Mouse (Mus musculus) T-cell, adult 2 months (primary cell): ENCODE results near the gene Parn.
"Not testable (repeated sequence)": the region's sequence is repeated elsewhere in the genome, so short reads cannot be mapped to it uniquely, and the experiment has no call there.

Experiments used
- DNase-seq: peaks from one replicate; pipeline ENCODE4 v3.0.0; 2022; ENCODE audit warnings: low spot score

Gene Parn

DNA sequence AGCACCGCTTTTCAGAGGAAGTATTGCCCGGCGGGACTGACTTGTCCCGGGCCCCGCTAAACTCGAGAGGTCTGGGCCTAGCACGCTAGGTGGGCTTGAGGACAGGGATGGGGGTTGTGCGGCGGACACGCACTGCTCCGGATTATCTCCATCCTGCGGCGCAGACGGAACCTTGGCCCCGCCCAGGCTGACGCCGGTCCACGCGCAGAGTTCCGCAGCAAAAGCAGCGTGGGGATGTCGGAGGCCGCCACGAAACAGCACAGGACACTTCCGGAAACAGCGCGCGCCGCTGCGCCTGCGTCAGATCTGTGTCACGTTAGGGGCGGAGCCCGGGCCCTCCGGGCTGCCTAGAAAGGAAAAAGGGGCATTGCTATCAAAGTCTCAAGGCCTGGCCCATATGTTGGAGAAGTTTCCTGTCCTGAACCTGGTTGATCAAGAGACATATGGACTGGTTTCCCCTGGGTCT lies at the start of gene Parn:
Gene Parn, minus strand, starts transcription at position 293 of the 466 bp plus-strand sequence.
- peak; percentile 97 for DNase-seq

DNA sequence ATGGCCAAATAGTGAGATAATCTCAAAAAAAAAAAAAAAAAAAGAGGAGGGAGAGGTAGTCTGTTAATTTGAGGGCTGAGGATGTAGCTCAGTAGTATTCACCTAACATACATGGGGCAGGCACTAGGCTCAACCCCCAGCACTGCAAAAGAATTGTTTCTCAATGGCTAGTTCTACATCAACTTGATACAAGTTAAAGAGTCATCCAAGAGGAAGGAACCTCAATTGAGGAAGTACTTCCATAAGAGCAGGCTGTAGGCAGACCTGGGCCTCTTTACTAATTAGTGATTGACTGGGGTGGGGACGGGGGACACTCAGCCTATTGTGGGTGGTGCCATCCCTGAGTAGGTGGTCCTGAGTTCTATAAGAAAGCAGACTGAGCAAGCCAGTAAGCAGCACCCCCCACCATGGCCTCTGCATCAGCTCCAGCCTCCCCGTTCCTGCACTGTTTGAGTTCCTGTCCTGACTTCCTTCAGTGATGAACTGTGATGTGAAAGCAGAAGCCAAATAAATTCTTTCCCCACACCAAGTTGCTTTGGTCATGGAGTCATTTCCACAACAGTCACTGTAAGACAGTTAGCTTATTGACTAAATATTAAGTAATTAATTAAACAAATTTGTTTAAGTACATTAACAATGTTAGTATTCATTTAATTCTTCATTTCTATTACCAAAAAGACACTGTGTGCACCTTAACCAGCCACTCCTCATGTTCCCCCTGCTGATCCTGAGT lies 49.0 kb upstream of the Parn start:
- no peak for DNase-seq

DNA sequence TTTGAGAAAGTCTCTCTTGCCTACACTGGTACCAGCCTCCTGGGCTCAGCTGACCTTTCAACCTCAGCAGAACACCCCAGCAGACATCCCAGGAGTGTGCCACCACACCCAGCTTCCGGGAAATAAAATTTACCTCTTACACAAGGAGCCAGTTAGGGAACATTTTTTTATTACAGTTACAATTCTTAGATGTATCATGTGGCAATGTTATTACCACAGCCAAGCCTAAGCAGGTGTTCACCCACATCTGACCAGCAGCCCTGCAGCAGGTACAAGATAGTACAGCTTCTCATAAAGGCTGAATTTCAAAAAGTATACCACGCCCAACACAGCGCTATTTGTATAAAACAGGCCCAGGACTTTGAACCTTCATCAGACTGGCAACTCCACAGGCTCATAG lies 46.9 kb upstream of the Parn start:
- DNase-seq, result no peak

DNA sequence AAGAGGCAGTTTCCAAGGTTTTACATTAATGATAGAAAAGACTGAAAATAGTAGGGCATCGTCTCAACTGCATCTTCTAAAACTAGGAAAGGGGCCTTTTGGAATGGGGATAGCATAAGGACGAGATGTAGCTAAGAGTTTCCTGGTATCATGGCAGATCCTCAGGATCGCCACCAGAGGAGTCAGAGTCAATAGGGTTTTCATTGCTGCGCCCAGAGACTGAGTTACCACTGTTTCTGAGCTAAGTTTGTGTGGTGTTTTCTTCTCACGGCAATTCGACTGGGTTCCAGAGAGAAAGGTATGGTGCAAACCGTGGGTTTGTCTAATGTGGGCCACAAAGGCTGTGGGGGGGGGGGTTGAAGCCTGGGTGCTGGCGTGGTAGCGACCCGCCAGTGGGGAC lies 36.7 kb upstream of the Parn start:
- no peak for DNase-seq

DNA sequence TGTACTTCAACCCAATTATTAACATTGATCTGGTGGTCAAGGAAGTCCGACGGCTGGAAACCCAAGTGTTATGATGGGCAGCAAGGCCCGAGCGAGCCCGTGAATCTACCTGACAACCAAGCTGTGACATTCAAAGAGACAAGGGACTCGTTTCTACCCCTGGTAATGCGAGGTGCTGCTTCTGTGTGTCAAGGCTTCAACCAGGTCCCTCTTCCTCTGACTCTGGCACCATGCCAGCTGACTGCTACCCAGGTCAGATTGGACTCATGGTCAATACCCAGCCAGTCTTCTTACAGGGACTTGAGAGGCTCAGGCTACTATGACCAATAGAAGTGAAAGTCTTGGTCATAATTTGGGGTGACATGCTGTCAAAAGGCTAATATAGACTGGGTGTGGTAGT lies 34.2 kb upstream of the Parn start:
- no peak for DNase-seq

DNA sequence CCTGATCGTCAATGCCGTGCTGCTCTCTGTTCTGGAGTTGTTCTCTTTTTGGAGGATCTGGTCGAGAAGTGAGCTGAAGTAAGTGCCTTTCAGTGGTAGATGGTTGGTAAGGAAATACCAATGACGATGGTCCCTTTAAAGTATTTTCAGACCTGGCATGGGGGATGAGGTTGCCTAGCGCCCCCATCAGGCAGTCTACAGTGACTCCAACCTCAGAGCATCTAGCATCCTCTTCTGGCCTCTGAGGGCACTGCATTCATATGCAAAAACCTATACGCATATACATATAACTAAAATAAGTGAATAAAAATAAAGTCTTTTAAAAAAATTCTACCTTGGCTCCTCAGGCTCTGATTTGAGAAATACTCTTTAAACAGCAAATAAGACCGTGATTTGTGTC lies 31.0 kb upstream of the Parn start:
- DNase-seq, result peak; percentile 8

DNA sequence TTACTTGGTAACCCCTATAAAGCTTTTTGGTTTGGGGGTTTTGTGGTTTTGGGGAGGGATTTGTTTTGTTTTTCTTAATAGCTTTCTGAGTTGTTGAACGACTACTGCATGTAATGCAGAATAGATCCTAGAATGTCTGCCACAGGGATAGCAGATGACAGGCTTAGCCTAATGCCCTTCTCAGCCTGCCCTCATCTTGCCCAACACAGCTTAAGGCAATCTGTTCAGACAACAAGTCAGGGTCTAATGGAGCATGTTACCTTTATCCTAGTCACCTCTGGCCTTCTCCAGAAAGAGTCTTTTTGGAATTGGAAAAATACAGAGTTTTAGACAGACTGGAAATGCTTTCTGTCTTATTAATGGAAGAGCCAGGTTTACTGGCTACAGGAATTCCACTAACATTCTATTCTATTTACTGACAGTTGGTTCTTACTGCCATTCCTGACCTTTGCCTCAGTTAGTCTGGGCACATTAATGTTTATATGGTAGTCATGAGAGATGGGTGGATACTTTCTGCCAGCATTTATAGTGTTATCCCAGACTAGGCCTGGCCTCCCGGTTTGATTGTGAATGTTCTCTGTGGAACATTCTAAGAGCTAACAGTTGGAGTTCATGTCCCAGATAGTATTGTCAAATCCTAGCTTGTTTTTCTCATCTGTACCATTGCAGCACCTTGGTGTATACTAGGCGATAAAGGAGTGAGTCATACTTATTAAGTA lies 10.8 kb upstream of the Parn start:
- no peak for DNase-seq

DNA sequence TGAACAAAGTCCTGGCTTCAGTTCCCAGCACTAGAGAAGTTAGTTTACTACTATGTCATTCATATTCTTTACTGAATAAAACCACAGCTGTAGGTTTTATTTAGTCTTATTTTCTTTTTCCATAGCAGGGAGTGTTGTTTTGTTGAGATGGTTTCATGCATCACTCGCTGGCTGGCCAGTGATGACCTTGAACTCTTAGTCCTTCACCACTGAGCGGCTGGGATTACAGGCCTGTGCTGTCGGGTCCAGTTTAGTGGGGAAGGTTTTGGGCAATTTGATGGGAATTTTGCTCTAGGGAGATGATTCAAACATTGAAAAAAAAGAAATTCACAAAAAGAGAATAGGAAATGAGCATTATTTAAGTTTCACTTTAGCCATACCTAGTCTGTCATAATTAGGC lies 6.5 kb upstream of the Parn start:
- DNase-seq, result no peak

DNA sequence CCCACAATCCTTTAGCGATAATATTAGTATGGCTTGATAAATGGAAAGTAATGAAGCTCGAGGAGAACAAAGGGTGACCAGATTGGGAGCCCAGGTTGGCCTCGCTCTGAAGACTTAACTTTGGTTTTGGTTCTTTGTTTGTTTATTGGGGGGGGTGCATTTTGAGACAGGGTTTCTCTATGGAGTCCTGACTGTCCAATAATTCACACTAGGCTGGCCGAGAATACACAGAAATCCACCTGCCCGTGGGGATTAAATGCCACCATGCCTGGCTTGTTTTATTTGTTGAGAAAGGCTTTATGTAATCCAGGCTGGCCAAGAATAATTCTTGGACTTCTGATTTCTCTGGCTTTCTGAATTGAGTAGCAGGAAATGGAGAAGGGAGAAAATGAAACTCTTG lies 5.1 kb upstream of the Parn start:
- DNase-seq, result no peak

DNA sequence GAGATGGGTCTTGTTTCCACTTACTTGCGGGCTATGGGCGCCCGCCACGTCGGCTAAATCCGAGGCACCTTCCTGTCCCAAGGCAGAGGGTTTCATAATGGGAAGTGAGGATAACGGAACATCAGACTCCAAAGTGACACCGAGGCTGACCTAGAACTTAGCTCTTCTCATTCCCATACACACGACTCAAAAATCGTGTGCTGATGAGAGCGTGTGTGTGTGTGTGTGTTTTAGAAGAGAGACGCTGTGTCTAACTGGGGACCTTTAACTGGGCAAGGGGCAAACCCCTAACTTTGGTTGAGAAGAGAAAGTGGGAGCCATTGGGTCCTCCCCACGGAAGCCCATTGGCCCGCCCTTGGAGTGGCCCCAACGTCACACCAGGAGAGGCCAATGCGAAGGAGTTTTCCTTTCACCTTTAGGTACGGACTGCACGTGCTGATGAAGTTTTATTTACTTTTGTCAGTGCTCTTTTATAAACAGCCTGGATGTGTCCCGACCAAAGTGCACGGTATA lies 4.5 kb upstream of the Parn start:
- DNase-seq, result peak; percentile 84

DNA sequence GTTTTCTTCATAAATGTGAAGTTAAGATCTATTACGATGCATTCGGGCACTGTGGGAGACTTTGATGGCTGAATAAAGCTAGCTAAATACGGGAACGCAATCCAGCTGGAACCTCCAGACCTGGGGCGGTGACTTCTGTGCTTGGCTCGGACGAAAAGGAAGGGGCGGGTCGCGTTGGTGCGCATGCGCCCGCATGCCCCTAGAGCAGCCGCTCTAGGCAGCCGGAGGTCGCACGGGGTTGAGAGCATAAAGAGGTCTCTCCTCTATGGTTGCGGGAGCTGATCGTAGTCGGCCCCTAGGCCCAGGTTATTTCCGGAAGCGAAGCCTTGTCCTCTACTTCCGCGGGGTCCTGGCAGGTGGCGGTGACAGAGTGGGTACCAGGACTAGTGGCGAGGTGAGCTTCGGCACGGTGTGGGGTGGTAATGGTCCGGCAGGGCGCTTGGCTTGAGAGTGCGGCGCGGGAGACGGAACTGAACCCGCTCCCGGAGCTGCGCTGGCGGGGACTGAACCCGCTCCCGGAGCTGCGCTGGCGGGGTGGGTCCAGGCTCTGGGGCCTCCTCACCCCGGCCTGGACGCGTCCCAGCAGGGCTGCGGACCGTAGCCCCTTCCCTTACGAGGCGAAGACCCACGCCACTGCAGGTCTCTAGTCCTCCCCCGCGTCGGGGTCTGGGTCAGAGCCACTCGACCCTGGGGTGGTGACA lies 3.9 kb upstream of the Parn start, which contains the start of the genes Bfar and 3110001I22Rik:
Gene Bfar, plus strand, starts transcription at position 174 of the 701 bp plus-strand sequence.
Gene 3110001I22Rik, plus strand, starts transcription at position 245 of the 701 bp plus-strand sequence.
- DNase-seq, result peak; percentile 92

DNA sequence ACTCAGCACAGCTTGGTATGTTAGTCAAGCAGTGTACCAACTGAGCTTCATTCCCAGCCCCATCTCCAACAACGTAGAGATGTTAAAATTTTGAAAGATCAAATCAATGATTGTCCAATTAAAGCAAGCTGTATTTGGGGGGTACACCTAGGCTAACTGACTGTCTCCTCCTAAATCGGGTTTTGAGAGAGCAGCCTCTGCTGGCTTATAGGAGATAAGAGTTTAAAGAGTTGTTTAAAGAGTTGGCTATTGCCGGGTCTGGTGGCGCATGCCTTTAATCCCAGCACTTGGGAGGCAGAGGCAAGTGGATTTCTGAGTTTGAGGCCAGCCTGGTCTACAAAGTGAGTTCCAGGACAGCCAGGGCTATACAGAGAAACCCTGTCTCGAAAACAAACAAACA lies 2.9 kb upstream of the Parn start:
- DNase-seq, result not testable (repeated sequence)

DNA sequence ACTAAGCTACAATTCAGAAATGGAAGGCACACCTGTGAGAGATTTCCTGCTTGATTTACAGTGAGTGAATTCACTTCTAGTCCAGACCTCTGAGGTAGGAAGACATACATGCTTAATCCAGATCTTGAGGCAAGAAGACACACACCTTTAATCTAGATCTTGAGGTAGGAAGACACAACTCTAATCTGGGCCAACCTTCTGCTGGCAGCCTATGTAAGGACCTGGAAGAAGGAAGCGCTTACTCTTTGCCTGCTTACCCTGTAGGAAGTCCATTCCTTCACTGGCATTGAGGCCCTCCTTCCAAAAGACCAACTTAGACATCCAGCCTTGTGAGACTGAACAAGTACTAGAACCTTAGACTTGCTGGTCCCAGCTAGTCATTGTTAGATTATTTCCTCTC lies 1.3 kb upstream of the Parn start:
- no peak for DNase-seq

DNA sequence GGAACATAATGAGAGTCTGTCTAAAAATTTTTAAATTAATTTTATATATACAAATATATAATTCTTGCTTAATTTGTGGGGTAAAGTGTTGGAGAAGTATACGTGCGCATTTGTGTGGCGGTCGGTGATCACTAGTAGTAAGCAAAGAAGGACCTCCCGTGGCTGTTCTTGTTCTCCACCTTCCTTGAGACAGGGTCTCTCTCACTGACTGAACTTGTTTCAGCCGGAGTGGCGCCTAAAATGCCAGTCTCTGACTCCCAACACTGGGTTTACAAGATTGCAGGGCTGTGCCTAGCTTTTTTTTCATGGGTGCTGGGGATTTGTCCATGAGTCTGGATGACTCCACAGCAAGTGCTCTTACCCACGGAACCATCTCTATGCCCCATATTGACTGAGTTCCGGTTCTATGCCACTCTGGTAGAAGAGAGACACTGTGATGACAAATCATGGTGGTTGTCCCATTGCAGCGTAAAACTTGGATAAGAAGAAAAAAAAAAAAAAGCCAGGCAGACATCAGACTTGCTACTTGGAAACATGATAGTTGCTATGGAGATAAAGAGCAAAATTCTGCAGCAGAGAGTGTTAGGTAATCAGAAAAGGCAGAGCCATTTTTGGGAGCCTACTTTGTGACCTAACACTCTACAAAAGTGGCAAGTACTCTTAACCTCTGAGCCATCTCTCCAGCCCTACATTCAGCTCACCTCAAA lies 585 bp upstream of the Parn start:
- no peak for DNase-seq

DNA sequence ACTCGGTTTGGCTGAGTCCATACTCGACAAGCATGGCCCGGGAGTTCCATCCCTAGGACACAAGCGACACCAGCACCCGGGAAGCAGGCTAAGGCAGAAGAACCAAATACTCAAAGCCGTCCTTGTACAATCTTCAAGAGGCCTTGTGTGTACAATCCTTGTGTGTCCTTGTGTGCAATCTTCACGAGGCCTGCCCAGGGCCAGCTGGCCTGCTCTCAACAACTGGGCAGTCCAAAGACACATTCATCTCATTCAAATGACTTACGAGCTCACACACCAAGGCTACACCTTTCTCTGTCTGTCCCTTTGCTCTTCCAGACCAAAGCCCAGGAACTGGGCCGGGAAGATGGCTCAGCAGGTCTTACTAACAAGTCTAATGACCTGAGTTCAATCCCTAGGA lies 7.2 kb downstream of the Parn start:
- no peak for DNase-seq

DNA sequence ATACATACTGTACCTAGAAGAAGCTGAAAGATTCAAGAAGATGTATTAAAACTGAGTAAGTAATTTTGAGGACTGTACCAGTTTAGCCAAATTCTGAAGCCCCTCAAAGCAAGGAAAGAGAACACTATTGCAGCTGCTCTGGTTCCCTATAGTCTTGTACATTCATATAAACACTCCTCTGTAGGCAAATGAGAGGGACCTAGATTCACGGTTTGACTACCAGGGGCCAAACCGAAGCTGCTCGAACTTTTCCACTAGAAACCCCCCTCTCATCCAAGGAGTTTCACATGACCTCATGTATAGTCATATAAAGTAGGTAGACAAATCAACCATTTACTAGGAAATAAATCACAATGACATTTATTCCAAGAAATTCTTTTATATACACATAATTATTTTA lies 9.1 kb downstream of the Parn start:
- DNase-seq, result no peak

DNA sequence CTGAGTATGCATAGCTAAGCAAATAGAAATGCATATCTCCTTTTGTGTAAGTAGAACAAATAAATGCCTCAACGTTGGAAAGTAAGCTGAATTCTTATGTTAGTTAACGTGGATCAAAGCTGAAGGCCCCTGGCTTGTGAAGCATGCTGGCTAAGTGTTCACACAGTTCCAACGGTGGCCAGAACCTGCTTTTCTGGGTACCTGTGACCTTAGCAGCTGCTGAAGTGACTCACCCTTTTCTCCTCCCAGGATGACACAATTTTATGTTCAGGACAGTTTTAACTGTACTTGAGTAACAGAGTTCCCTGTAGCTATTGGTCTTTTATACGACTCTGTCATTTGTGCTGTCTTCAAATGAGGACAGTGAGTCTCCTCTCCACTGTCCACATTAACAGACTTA lies 22.0 kb downstream of the Parn start:
- DNase-seq, result no peak

DNA sequence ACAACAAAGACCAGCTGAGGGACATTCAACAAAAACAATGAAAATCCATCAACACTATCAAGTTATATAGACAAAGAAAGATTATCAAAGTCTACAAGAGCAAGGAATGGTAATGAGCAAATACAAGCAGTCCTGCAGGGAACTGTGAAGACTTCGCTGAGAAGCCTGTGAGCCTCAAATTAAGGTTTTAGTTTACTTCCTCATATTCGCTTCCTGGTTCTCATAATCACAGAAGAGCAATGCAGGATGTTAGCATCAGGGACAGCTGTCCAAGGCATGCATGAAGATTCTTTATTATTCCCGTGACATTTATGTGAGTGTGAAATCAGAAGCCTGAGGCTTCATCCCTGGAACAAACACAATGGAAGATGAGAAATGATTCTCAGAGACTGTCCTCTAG lies 23.5 kb downstream of the Parn start:
- DNase-seq, result no peak

DNA sequence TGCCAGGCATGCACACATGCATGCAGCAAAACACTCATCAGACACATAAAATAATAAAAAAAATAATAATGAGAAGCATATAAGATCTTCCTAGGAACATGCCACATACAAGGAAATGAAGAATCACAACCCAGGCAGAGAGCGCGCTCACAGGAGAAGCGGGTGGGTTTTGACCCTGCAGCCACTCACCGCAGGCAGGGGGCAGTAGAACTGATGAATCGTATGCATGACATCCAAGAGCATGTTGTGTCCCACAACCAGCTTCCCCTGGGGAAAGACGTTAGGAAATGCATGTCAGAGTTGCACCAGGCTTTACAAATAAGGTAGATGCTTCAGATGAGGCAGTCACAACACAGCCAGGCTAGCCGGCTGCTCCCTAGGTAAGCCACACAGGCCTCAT lies 27.9 kb downstream of the Parn start:
- no peak for DNase-seq

DNA sequence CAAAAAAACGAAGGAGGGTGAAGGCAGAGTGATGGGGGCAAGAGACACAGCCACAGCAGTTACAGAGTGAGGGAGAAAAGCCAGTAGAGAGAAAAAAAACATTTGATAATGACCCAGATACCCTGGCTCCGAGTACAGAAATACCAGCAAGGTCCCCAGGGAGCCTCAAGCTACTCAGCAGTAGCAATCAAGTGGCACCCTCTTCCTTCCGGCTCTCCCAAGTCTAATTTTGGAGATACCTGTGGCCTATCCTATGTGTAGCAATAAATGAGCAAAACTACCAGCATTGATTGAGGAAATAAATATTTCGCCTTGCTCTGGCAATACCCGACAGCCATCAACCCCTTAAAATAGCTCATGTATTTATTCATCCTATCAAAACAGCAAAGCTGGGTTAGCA lies 28.5 kb downstream of the Parn start:
- DNase-seq, result no peak

DNA sequence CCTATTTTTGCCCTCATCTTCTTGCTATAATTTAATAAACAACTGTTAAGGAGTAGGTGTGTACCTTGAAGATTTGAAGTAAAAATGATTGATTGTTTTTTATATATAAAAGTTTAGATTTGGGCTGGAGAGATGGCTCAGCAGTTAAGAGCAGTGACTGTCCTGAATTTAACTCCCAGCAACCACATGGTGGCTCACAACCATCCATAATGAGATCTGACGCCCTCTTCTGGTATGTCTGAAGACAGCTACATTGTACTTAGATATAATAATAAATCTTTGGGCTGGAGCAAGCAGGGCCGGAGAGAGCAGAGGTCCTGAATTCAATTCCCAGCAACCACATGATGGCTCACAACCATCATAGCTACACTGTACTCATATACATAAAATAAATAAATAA lies 29.8 kb downstream of the Parn start:
- DNase-seq, result not testable (repeated sequence)

DNA sequence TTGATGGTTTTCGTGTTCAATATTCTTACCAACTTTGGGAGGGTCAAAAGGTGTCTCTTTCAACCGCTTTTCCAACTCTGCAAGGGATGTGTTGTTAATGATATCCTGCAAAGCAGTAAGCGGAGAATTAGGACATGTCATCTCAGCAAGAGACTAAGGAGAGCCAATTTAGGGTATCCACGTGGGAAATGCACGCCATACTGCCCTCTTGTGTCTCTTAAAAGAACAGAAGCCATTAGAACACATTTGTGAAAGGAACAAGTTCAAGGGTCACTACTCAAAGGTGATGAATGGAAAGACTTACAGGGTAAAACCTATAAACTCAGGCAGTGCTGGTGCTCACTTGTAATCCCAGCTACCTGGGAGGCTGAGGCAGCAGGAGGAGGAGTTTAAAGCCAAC lies 39.6 kb downstream of the Parn start:
- no peak for DNase-seq
